Mouse (Mus musculus): ENCODE measurements around the gene Fam222b.
A peak's percentile ranks its signal among the peaks of the same experiment; 100 is the strongest.
"Not testable (repeated sequence)": the region's sequence is repeated elsewhere in the genome, so short reads cannot be mapped to it uniquely, and the experiment has no call there.

Gene Fam222b

DNA sequence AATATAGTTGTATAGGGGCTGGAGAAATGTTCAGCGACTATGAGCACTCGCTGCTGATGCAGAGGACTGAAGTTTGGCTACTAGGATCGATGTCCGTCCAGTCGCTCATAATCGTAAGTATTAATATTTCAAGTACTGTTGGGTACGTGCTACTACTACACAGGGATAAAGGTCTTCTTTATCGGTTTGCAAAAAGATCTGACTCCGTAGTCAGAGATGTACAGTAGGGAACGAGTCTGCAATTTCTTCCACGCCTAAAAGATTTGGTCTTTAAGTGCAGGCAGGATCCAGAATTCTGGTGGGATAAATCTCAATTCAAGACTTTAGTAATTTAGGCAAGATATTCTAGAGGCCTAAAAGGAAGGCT, 340 bp upstream of the Fam222b start:
- DNase-seq: no peak

DNA sequence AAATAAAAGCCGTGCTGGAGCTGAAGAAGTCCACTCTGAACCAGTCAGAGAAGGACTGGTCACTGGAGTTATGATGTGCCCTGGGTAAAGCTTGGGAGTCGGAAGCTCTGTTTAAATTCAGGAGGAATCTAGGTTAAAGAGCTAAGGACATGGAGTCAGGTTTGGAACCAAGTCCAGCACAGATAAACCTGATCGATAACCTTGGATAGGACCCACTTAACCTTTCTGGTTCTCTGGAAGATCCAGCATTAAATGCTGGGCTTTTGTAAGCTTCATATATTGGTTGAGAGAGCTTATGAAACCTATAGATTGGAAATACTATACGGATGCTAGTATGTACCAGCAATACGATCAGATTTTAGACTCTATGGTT, 670 bp downstream of the Fam222b start:
- no peak for DNase-seq

DNA sequence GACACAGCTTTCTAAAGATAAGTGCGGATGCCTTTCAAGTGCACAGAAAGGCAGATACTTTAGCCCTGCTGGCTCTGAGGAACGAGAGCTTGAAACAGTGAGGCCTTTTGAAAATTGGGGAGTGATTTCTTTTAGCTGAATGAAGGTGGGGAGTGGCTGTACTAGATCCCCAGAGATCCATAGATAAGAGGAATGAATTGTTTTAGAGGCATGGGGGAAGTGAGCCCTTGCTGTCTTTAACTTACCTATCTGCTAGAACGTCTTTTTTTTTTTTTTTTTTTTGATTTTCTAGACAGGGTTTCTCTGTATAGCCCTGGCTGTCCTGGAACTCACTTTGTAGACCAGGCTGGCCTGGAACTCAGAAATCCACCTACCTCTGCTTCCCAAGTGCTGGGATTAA, 2.6 kb downstream of the Fam222b start:
- DNase-seq: no peak

DNA sequence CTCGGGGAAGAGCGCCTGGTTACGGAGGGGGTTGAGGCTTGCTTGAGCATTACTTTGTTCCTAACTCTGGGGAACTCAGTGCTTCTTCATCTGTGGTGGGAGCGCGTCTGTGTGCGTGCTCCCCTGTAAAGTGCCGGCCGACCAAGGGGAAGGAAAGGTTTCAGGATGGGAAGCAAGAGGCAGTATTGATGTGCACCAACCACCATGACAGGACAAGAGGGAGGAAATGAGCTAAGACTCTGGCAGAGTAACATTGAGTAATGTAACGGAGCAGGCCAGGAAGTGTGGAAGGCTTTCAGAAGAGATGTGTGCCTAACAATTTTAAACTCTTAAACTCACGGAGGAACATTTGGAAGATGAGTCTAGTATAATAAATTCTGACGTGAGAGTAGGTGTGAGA, 6.3 kb downstream of the Fam222b start:
- DNase-seq: no peak

DNA sequence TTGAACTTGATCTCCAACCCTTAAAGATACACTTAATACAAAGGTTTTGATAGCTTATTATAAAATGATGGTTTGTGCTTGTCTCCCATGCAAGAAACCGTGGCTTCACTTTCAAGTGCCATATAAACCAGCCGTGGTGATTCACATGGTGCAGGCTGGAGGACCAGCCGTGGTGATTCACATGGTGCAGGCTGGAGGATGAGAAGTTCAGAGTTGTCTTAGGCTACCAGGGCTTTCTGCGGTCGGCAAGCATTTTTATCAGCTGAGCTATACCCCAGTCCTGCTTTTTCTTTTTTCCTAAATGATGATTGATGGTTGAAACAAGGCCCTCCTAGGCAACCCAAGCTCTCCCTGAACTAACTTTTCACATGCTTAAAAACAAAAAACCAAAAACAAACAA, 7.7 kb downstream of the Fam222b start:
- DNase-seq: no peak

DNA sequence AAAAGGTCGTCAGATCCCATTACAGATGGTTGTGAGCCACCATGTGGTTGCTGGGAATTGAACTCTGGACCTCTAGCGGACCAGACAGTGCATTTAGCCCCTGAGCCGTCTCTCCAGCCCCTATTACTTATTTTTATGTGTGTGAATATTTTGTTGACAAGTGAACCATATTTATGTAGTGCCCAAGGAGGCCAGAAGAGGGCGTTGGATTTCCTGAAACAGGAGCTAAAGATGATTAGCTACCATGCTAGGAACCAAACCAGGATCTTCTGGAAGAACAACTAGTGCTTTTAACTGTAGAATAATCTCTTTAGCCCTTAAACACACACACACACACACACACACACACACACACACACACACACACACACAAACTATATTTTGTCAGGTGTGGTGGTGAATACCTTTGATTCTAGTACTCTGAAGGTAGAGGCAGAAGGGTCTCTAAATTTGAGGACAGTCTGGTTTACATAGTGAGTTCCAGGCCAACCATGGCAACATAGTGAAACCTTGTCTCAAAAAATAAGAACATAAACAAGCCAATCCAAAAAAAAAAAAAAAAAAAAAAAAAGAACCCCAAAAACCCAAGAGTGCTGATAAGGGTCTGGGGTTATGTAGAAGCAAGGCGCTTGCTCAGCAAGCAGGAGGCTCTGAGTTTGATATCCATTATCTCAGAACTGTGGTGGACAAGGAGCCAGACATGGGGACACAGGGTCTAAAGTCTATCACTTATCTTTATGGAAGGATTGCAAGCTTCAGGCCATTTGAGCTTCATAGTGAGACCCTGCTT, 8.7 kb downstream of the Fam222b start:
- no peak for DNase-seq

DNA sequence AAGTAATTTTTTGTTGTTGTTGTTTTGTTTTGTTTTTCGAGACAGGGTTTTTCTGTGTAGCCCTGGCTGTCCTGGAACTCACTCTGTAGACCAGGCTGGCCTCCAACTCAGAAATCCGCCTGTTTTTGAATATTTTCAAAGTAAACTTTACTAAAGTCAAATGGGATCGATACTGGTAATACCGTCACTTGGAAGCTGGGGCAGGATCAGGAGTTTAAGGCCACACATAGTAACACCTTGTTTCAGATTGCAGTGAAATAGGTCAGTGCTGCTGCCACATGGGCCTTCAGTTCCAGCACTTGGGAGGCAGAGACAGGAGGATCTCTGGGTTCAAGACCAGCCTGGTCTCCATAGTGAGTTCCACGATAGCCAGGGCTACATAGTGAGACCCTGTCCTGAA, 10.0 kb downstream of the Fam222b start:
- DNase-seq: no peak

DNA sequence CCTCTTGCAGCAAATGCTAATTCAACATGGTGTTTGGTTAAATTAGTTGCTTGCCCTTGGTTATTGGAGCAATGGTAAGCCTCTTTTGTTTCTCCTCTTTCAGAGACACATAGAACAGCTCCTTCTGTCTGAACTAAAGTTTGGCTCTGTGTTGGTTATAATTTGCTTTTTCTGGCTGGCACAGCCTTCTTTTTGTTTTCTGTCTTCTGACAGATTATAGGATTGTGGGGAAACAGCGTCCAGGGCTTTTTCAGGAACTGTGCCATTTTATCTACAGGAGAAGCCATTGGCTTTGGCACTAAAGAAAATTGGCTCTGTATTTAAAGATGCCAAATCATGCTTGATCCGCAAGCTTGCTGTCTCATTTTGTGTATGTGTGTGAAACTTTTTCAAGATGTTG, 19.2 kb downstream of the Fam222b start:
- no peak for DNase-seq

DNA sequence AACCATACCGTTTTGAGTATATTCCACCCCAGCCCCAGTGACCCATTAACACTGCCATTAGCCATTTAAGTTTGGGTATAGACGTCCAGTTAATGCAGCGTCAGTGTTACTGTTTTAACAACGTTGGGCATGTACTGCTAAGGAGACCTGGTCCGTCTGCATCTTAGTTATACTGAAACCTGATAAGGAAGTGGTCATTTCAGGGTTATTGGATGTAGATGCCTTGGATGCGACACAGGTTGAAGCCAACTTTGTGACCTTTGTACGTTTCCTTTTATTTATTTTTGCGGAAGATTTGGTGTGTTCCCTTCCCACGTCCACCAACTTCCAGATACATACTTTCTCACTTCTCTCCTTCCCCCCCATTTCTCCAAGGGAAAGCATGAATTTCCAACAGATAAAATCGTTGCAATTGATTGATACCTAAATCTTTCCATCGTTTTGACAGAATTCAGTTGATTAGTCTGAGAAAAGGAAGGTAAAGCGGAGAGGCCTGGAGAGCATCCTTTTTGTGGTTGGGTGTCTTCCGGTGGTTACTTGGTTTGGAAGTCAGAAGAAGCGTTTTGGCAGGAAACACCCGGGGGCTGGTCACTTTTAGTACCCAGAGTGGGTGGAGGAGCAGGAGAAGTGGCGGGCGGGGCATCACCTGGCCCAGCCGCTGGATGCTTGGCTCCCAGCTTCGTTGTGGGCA, 20.4 kb downstream of the Fam222b start:
- no peak for DNase-seq

DNA sequence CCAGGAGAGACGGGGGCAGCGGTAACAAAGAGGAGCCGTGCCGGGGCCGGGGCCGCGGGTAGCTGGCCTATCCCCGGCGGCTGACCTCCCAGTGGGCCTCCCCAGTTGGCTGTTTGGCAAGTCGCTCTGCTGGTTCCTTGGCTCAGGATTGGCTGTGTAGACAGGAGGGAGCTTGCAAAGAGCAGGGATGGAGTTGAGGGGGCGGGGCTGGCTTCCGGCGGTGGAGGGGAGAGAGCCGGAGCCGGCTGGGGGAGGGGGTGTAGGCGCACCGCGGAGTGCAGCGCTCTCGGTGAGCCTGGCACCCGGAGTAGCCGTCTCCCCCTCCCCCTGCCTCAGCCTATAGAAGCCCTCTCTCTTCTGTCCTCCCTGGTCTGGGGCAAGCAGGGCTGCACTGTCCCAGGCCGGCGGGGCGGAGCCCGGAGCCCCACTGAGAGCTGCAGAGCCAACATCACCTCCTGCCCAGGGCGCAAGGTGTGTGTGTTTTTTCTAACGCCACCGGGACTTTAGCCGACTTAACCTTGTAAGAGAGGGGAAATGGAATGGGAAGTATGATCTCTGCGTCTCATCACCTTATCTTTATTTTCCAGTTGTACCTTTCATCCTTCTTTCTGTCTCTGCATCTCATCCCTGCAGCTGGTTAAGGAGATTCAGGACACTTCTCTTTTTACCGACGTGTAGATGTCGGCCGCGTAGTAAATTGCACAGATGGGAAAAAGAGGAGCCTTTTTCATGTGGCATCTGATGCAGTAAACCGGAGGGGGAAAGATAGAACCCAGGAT, 21.1 kb downstream of the Fam222b start:
- DNase-seq: peak; percentile 94 to 96

DNA sequence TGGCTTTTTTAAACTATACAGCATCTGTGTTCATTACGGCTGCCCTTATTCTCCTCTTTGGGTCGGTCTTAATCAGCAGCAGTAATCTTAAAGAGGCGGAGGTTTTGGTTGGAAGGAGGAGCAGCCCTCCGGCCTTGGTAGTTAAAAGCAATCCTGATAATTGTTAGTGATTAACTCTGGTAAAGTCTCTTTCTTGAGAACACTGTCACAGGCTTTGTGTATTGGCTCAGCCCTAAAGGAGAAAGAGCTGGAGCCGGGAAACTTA, 21.6 kb downstream of the Fam222b start:
- no peak for DNase-seq

DNA sequence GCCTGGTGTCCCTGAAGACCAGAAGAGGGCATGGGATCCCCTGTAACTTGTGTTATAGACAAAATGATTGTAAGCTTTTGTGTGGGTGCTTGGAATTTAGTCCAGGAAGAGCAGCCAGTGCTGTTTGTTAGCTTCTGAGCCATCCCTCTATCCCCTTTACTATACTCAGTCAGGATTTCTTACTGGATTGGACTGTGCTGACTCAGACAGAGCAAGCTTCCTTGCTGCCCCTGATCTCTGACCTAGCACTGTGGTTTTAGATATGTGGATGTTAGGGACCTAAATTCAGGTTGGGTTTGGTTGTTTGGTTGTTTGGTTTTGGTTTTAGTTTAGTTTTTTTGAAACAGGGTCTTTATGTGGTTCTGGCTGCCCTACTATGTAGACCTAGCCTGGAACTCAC, 24.0 kb downstream of the Fam222b start:
- DNase-seq: no peak

DNA sequence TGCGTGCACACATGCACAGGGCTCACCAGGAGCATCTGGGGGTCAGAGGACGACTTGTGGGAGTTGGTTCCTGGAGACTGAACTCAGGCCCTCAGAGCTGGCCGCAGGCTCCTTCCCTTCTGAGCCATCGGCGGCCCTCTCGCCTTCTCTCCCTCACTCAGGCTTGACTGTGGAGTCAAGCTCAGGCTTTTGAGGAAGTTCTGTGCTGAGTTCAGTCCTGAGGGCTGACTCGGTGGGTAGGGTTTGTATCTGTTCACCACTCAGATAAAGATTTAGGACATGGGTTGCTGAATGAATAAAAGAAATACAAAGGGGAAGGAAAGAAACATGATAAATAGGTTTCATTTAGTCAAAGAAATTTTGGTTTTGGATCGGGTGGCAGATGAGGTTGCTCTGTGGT, 25.4 kb downstream of the Fam222b start:
- DNase-seq: no peak

DNA sequence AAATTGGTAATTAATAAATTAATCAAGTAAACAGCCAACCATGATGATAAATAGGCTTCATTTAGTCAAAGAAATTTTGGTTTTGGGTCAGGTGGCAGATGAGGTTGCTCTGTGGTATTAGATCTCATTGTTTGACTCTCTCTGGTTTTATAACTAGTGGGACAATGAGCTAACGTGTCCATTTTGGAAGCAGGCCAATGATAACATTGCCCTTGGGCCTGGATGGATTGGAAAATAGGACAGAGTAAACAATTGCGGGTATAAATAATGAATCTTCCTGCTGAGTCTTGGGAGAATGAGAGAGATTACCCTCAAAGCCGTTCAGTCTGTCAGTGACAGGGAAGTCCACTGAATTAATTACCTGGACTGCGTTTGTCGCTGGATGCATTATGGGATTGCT, 26.7 kb downstream of the Fam222b start:
- DNase-seq: peak in 1 of 2 experiments; percentile 30

DNA sequence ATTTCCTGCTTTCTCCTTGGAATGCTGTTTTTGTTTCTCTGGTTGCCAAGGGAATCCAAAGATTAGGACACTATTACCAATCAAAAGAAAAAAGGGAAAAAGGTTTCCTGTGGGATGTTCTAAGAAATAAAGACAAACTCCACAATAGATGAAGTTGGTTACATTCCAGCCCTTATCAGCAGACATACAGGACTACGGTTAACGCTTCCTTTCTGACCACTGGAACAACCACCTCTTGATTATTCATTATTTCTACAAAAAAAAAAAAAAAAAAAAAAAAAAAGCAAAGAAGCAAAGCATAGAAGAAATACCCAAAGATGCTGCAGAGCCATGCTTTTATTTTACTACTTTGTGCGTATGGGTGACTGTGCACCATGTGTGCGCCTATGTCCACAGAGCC, 28.4 kb downstream of the Fam222b start:
- DNase-seq: no peak

DNA sequence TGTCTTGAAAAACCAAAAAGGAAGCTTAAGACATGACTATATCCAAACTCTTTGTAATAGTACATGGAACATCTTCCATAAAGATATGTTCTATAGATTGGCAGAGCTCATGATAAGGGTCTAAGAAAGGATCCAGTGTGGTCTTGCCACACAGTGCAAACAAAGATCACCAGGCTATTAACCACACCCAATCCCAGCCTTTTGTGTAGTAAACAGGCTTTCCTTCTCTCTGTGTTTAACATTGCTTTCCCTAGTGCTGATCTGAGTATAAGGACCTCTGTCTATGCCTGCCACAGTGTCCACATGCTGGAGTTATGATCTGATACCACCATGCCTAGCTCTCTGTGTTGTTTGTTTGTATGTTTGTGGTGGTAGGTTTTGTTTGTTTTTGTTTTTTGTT, 29.3 kb downstream of the Fam222b start:
- DNase-seq: no peak

DNA sequence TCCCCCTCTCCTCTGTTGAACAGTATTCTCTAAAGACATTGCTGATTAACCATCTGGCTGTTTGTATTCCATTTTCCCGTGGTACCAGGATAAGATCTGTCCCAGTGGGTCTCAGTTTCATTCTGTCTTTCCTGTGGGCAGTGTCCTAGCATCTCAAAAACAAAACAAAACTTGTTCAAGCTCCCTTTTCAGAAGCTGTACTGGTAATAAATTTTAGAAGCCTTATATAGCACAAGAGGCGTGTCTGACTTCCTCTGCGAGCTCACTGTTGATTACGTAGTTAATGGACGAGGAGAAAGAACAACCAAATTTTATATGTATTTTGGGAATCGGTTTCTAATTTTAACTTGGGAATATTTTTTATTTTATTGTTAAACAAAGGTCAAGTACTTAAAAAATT, 31.2 kb downstream of the Fam222b start:
- no peak for DNase-seq

DNA sequence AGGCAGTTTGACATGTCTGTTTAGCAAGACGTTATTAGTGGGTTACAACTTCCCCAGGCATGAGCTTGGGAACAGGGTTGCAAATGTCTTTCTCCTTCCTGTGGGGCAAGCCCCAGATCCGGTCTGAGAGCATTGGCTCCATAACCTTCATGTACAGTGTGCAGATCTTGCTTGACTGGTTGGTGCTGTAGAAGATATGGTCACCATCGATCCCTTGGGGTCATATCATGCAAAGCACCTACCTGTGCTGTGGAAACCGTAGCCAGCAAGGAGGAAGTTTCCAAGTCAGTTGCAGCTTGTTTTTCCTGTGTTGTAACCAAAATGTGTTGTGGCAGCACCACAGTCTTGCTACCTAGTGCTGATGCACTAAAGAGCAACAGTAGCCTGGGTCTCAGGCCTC, 32.3 kb downstream of the Fam222b start:
- no peak for DNase-seq

DNA sequence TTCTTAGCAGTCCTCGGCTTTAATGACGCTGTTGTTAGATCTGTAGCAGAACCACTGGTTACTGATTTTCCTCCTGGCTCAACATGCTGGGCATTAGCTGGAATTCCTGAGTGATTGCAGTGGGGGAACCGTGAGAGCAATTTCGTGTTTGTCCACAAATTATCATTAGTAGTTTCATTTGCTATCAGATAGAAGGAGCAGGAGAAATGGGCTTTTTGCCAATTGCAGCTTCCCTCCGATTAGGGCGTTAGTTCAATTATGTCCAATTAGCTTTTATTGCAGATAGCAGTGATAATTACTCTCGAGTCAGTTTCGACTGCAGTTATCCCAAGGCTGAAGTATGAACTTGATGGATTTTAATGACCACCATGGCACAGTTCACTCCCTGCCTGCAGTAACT, 35.0 kb downstream of the Fam222b start:
- no peak for DNase-seq

DNA sequence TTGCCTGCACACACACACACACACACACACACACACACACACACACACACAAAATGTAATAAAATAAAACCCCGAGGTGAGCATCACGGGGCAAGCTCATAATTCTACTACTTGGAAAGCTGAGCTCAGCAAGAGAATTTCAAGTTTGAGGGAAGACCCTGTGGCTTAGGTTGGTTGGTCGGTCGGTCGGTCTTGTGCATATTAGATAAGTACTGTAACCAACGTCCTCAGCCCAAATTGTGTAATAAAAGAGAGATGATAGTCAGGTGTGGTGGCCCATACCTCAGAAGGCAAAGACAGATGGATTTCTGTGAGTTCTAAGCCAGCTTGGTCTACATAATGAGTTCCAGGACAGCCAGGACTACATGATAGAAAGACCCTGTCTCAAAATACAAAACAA, 39.5 kb downstream of the Fam222b start:
- DNase-seq: no peak

DNA sequence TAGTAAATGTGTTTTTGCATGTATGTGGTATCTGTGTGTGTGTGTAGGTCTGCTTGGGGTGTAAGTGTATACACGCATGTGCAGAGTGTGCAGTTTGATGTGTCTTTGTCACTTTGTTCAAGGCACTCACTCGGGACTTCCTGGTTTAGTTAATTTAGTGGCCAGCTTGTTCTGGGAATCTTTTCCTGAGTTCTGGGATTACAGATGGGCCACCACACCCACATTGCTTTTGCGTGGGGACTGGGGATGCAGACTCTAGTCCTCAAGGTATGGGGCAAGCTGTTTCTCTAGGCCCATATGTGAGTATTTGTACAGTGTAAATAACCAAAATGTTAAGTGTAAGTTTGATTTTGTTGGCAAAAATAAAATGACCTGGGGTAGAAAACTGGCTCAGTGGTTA, 39.9 kb downstream of the Fam222b start:
- DNase-seq: no peak

DNA sequence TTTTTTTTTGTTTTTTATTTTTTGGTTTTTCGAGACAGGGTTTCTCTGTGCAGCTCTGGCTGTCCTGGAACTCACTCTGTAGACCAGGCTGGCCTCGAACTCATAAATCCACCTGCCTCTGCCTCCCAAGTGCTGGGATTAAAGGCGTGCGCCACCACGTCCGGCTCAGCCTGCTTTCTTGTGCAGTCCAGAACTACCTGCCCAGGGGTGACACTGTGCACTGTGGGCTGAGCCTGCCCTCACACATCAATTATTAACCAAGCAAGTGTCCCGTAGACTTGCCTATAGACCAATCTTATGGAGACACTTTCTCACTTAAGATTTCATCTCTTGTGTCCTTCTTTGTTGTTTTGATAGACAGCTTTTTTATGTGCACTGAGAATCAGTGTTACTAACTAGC, 40.9 kb downstream of the Fam222b start:
- not testable (repeated sequence) for DNase-seq

DNA sequence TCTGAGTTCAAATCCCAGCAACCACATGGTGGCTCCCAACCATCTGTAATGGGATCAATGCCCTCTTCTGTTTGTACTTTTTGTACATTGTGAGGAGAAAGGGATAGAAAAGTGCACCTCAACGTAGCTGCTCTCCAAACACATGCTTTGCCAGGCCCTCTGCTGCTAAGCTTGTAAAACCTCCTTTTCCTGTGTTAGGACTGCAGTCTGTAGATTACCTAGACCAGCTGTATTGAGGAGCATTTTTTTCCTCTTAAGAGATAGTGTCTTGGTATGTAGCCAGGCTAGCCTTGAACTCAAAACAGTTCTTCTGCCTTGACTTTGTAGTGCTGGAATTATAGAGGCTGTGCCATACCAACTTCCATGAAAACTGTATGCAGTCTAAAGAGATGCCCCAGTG, 41.7 kb downstream of the Fam222b start:
- DNase-seq: no peak

DNA sequence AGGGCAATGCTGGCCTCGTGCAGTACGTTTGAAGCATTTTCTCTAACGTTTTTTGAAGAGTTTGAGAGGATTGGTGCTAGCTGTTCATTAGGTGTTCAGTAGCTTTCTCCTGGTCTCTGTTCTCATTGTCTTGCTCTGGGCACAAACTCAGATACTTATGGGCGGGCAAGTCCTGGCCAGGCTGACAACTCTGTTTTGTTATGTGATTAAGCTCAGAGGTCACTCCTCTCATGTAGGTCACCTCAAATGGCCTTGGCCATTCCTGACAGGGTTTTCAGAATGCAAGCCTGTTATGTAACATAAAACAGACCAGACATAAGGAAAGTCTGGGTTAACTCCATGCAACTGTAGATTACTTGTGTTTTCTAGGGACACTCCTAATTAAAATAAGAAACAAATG, 43.1 kb downstream of the Fam222b start:
- no peak for DNase-seq

Measured in lung, postnatal 4 days (tissue).